10 mouse cellular contexts compared by ENCODE assay signal in genomic region chr6:149311044-149311443, GRCm38 (mm10). TPM values are rescaled to one million over a fixed set of nuclear protein-coding genes. Genes with fewer than 3 reads are reported as not detected.
DNase-seq lines count a peak whose midpoint lies in the region; ATAC-seq lines count a peak whose summit lies in the region.
"Had no signal": no experiment of that assay in that cellular context is flagged by ENCODE, and none has a peak within 500 bp of the region (broad histone marks: within the 10 kb centered on the region; RNA-seq: fewer than 3 reads in every experiment).

No protein-coding gene starts in this region.

- peak overlapping the region; percentile 63 for H3K4me2 ChIP-seq in heart, embryonic 16.5 days (ENCODE audit: low read depth, low read length)
- H3K4me2 ChIP-seq in hindbrain, embryonic 13.5 days: peak overlapping the region; percentile 62

- H3K4me3 ChIP-seq in heart, embryonic 16.5 days (ENCODE audit: low read length): peak overlapping the region; percentile 20
- H3K4me3 ChIP-seq in hindbrain, embryonic 13.5 days: peak overlapping the region; percentile 87
- H3K4me3 ChIP-seq in midbrain, embryonic 10.5 days: peak overlapping the region; percentile 80; the same call in 1 of the 2 replicates

- no peak for DNase-seq in heart, adult 8-10 months (ENCODE audit: low spot score)
- DNase-seq in MEL-GATA-1-ER (ENCODE audit: extremely low read depth, low read depth): peak; percentile 52
- no peak for DNase-seq in midbrain, embryonic 10.5 days (ENCODE audit: low spot score)
- no peak for DNase-seq in adrenal gland, postnatal 14 days
- no peak for DNase-seq in right cerebral cortex, postnatal 10 days (ENCODE audit: low spot score in 2 of 2)
- DNase-seq in gastrocnemius, adult 8-10 months (ENCODE audit: low spot score in 2 of 2): no peak
- DNase-seq: cerebellum, postnatal 14 days had no signal

- H3K4me1 ChIP-seq in heart, embryonic 16.5 days (ENCODE audit: control insufficient read depth, insufficient read depth, low read length): peaks cover 15% of the 10 kb centered on the region
- peaks cover 21% of the 10 kb centered on the region for H3K4me1 ChIP-seq in hindbrain, embryonic 13.5 days (replicated peaks)
- H3K4me1 ChIP-seq in midbrain, embryonic 10.5 days: peaks cover 21% of the 10 kb centered on the region

- WGBS in heart, embryonic 16.5 days: 61% methylated on average over 2 of the region's 2 CpGs
- 82% methylated on average over 2 of the region's 2 CpGs for WGBS in hindbrain, embryonic 13.5 days
- WGBS in midbrain, embryonic 10.5 days: 86% methylated on average over 2 of the region's 2 CpGs

- H3K27me3 ChIP-seq in heart, embryonic 16.5 days (ENCODE audit: control insufficient read depth, insufficient read depth, low read length): no peaks in the 10 kb centered on the region
- H3K27me3 ChIP-seq in hindbrain, embryonic 13.5 days: no peaks in the 10 kb centered on the region
- H3K27me3 ChIP-seq in midbrain, embryonic 10.5 days (ENCODE audit: low read depth, poor library complexity, severe bottlenecking): no peaks in the 10 kb centered on the region

- peaks cover 4% of the 10 kb centered on the region for H3K9me3 ChIP-seq in heart, embryonic 16.5 days (replicated peaks; ENCODE audit: control insufficient read depth, low read length)
- H3K9me3 ChIP-seq in hindbrain, embryonic 13.5 days: no peaks in the 10 kb centered on the region
- H3K9me3 ChIP-seq in midbrain, embryonic 10.5 days (replicated peaks): no peaks in the 10 kb centered on the region

- ATAC-seq in heart, embryonic 16.5 days (replicated peaks; ENCODE audit: extremely low read depth, insufficient read depth, low FRiP score): no peak
- ATAC-seq in hindbrain, embryonic 13.5 days (ENCODE audit: low FRiP score): no peak

- H3K36me3 ChIP-seq in heart, embryonic 16.5 days (ENCODE audit: control insufficient read depth, insufficient read depth): peaks cover 10% of the 10 kb centered on the region; the same call in 1 of the 2 replicates
- peaks cover 34% of the 10 kb centered on the region for H3K36me3 ChIP-seq in hindbrain, embryonic 13.5 days
- H3K36me3 ChIP-seq in midbrain, embryonic 10.5 days: peaks cover 41% of the 10 kb centered on the region

- no peak overlapping the region; the same call in 1 of the 2 replicates for H3K9ac ChIP-seq in heart, embryonic 16.5 days (ENCODE audit: low read length)
- H3K9ac ChIP-seq in hindbrain, embryonic 13.5 days: no peak overlapping the region

- H3K27ac ChIP-seq in heart, embryonic 16.5 days (ENCODE audit: low read length): no peak overlapping the region
- H3K27ac ChIP-seq in hindbrain, embryonic 13.5 days: no peak overlapping the region
- no peak overlapping the region for H3K27ac ChIP-seq in midbrain, embryonic 10.5 days (replicated peaks)
- H3K27ac ChIP-seq: left cerebral cortex, adult 2 months had no signal

RNA-seq across cellular contexts. Expression of gene Resf1, which starts 1.8 kb away (rescaled TPM):
- polyA plus RNA-seq in heart, embryonic 16.5 days (2015; fragmentation: Nextera tagmentation; extraction: Ambion mirVana): 19.3 and 21.0 TPM in 2 replicates
- 10 to 100 TPM; 20.2 to 45.4 (median 29.3) TPM for total RNA-seq in heart, adult 8-10 months (2022)
- 36.1 and 36.5 TPM in 2 replicates for polyA plus RNA-seq in hindbrain, embryonic 13.5 days (2015; fragmentation: Nextera tagmentation; extraction: Ambion mirVana)
- 38.3 and 39.3 TPM in 2 replicates for polyA plus RNA-seq in midbrain, embryonic 10.5 days (2016; fragmentation: Nextera tagmentation; extraction: Ambion mirVana)
- total RNA-seq in adrenal gland, postnatal 14 days (2021): 38.6 and 40.4 TPM in 2 replicates
- total RNA-seq in gastrocnemius, adult 8-10 months (2022): 10 to 100 TPM in 3 of 4 experiments, 1 to 10 TPM in 1; 9.4 to 17.8 (median 11.6) TPM

Comparison
In these comparisons a context has a peak if more than half of its experiments do, and no peak if none do; other contexts are left out.
1. H3K4me3 ChIP-seq: peak in every context shown above with its lines; median percentile 87 in hindbrain, embryonic 13.5 days; 80 in midbrain, embryonic 10.5 days; 20 in heart, embryonic 16.5 days.